Mouse (Mus musculus) kidney, postnatal 0 days (tissue): ENCODE data around the gene Lrrc26. TPM values are rescaled to one million over a fixed set of nuclear protein-coding genes. Genes with fewer than 3 reads are reported as not detected.
A peak's percentile ranks its signal among the peaks of the same experiment; 100 is the strongest.

Experiments used
- ATAC-seq: fragments of 200-750 bp; cut with Nextera tagmentation; replicated peaks from 2 replicates; pipeline ENCODE4 v1.8.0; 2017; ENCODE audit warnings: low read depth, moderate number of reproducible peaks, moderate TSS enrichment, moderate library complexity; ENCODE audit not compliant: low FRiP score
- DNase-seq: peaks from one replicate; pipeline ENCODE4 v3.0.0-alpha.2; 2016; ENCODE audit warnings: low spot score
- H3K27ac ChIP-seq: fragments of 300-500 bp; sonication (generic); 2 replicates; pipeline ENCODE4 v1.5.1; 2014; ENCODE audit warnings: mild to moderate bottlenecking
- H3K27me3 ChIP-seq: fragments of 300-500 bp; sonication (generic); 2 replicates; pipeline ENCODE4 v1.6.1; 2014; ENCODE audit warnings: low read length, mixed read lengths; ENCODE audit not compliant: insufficient read depth
- H3K36me3 ChIP-seq: fragments of 300-500 bp; sonication (generic); 2 replicates; pipeline ENCODE4 v1.6.1; 2014; ENCODE audit warnings: low read length, mixed read lengths; ENCODE audit not compliant: insufficient read depth
- H3K4me1 ChIP-seq: fragments of 300-500 bp; sonication (generic); replicated peaks from 2 replicates; pipeline ENCODE4 v1.6.1; 2014; ENCODE audit warnings: antibody characterized with exemption, low read length, mixed read lengths; ENCODE audit not compliant: insufficient read depth
- H3K4me2 ChIP-seq: fragments of 300-500 bp; sonication (generic); 2 replicates; pipeline ENCODE4 v1.6.1; 2014; ENCODE audit warnings: mild to moderate bottlenecking, low read length, moderate library complexity, mixed read lengths
- H3K4me3 ChIP-seq: fragments of 300-500 bp; sonication (generic); replicated peaks from 2 replicates; pipeline ENCODE4 v1.5.1; 2014; ENCODE audit warnings: low read depth, low read length
- H3K9ac ChIP-seq: fragments of 300-500 bp; sonication (generic); 2 replicates; pipeline ENCODE4 v1.6.1; 2014; ENCODE audit warnings: low read depth, low read length
- H3K9me3 ChIP-seq: fragments of 300-500 bp; sonication (generic); replicated peaks from 2 replicates; pipeline ENCODE4 v1.6.1; 2016; ENCODE audit warnings: low read length, inconsistent platforms, mixed read lengths
- CTCF ChIP-seq: IDR thresholded peaks from 2 replicates; pipeline ENCODE4 v1.5.1; 2016; ENCODE audit warnings: antibody characterized with exemption, low read depth, mild to moderate bottlenecking, moderate library complexity
- WGBS: fragments of 180-500 bp; shearing (Covaris S2); extraction: QIAGEN DNeasy Blood & Tissue Kit; methylation state at CpG from one replicate; pipeline ENCODE4 v1.1.7; 2014; 5-methylcytosine and 5-hydroxymethylcytosine counted together
- polyA plus RNA-seq: library from polyadenylated mRNA; unstranded; fragments of >200 nt; fragmentation: Nextera tagmentation; extraction: Ambion mirVana; gene quantifications from 2 replicates; pipeline ENCODE4 v1.2.1, GENCODE M21; 2015

Gene Lrrc26
- polyA plus RNA-seq, 1 experiment from 2014 or later = 0.29 TPM

DNA sequence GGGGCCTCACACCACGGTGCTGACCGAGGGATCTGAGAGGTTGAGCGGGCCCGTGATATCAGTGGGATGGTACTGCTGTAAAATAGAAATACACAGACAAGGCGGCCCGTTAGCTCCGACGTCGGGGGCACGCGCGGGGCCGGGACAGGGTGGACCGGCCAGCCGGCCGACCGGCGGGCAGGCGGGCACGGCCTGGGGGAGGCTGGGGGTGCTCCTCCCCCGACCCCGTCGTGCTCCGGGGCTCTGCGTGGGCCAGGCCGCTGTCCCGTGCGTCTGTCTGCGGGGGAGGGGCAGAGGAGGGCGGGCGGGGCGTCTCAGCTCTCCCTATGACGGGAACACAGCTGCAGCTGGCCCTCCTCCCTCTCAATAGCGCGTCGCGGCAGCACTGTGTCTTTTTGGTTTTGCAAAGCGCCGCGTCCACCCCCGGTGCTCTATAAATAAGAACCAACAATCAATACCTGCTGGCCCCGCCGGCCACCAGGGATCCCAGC lies 2.4 kb downstream of the Lrrc26 start:
- DNase-seq (no peak), ATAC-seq (0 out of 2 replicates have a peak, but pooled peaks have one; percentile 6)
- 3% methylated on average over 34 of the region's 43 CpGs for WGBS
- TF ChIP-seq CTCF = no peak
- Histone ChIP-seq H3K4me1 (peaks cover 9% of the 10 kb centered on the region; the same call in 1 of the 2 replicates), H3K4me3 (peak overlapping the region; percentile 33), H3K9ac (0 out of 2 replicates have a peak overlapping the region, but pooled peaks have one; percentile 31), H3K36me3 (no peaks in the 10 kb centered on the region), H3K4me2 (peak overlapping the region; percentile 58), H3K9me3 (no peaks in the 10 kb centered on the region), H3K27me3 (peaks cover 49% of the 10 kb centered on the region), H3K27ac (no peak overlapping the region)

DNA sequence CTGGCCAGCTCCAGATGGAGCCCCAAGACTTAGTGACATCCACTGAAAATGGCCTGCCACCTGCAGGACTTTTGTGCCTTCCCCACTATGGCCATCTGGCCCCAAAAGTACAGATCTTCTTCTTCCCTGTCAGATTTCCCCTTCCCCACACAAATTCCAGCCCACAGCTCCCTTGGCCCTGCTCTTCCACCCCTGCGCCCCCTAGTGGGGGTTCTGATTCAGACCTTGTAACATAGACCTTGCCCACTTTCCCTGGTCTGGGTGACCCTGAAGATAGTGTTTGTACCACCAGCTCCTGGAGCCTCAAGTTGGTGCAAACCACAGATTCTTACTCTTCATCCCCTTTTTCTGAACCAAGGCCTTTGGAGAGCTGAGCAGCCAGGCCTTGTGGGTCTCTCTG lies 3.1 kb downstream of the Lrrc26 start:
- ATAC-seq (no peak), DNase-seq (peak; percentile 82)
- Histone ChIP-seq H3K27me3 (peaks cover 49% of the 10 kb centered on the region), H3K4me3 (peak overlapping the region; percentile 33; the same call in 1 of the 2 replicates), H3K4me1 (peaks cover 9% of the 10 kb centered on the region; the same call in 1 of the 2 replicates), H3K4me2 (no peak overlapping the region), H3K27ac (no peak overlapping the region), H3K9me3 (no peaks in the 10 kb centered on the region), H3K9ac (no peak overlapping the region), H3K36me3 (no peaks in the 10 kb centered on the region)
- TF ChIP-seq CTCF = peak; percentile 90
- 0% methylated on average over 1 of the region's 1 CpGs for WGBS

- Histone ChIP-seq H3K4me2 (no peak overlapping the region), H3K27ac (no peak overlapping the region), H3K4me1 (peaks cover 9% of the 10 kb centered on the region; the same call in 1 of the 2 replicates), H3K36me3 (no peaks in the 10 kb centered on the region), H3K27me3 (peaks cover 41% of the 10 kb centered on the region), H3K4me3 (no peak overlapping the region), H3K9me3 (no peaks in the 10 kb centered on the region), H3K9ac (no peak overlapping the region)
- DNase-seq (no peak), ATAC-seq (no peak)
- TF ChIP-seq CTCF = no peak
- 73% methylated on average over 9 of the region's 9 CpGs for WGBS
These were observed 4.0 kb downstream of the Lrrc26 start for GRCm38 (mm10) chr2:25293706-25294105.

- TF ChIP-seq CTCF = no peak
- H3K4me3 ChIP-seq = no peak overlapping the region
- no peak overlapping the region for H3K9ac ChIP-seq
- ATAC-seq = no peak
- H3K27me3 ChIP-seq = peaks cover 7% of the 10 kb centered on the region
- no peak overlapping the region for H3K27ac ChIP-seq
- H3K4me1 ChIP-seq = no peaks in the 10 kb centered on the region; the same call in 1 of the 2 replicates
- H3K36me3 ChIP-seq = no peaks in the 10 kb centered on the region
- H3K4me2 ChIP-seq = no peak overlapping the region
- H3K9me3 ChIP-seq = no peaks in the 10 kb centered on the region
- 79% methylated on average over 8 of the region's 8 CpGs for WGBS
- DNase-seq = no peak
These were observed 7.4 kb downstream of the Lrrc26 start for GRCm38 (mm10) chr2:25297093-25297492.

DNA sequence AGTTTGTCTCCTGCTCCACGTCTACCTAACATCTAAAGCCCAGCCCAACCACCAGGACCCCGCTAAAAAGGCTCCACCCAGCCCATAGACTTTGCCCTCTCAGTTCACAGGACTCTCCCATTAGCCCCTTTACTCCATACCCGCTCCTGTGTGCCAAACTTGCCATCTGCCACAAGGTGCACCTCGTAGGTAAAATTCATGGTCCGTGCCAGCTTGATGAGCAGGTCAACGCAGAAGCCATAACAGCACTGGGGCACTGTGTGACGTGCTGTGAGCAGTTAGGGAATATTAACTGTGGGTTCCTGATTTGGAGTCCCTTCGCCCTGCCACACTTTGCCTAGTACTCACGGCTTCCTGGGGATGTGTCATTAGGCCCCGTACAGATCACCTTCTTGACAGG lies 8.3 kb downstream of the Lrrc26 start:
- WGBS = 76% methylated on average over 10 of the region's 10 CpGs

GRCm38 (mm10) chr2:25303452-25303851 lies 13.7 kb downstream of the Lrrc26 start:
- TF ChIP-seq CTCF = no peak
- no peaks in the 10 kb centered on the region for H3K9me3 ChIP-seq
- 69% methylated on average over 3 of the region's 3 CpGs for WGBS
- H3K36me3 ChIP-seq = no peaks in the 10 kb centered on the region
- DNase-seq = no peak
- H3K4me2 ChIP-seq = no peak overlapping the region
- H3K27me3 ChIP-seq = peaks cover 5% of the 10 kb centered on the region; the same call in 1 of the 2 replicates
- no peak overlapping the region for H3K27ac ChIP-seq
- no peak overlapping the region for H3K4me3 ChIP-seq
- peaks cover 3% of the 10 kb centered on the region; the same call in 1 of the 2 replicates for H3K4me1 ChIP-seq
- no peak for ATAC-seq
- no peak overlapping the region for H3K9ac ChIP-seq

More for the DNA sequence above, 8.3 kb downstream of the Lrrc26 start:
- no peaks in the 10 kb centered on the region for H3K27me3 ChIP-seq
- H3K4me1 ChIP-seq = no peaks in the 10 kb centered on the region
- no peak for TF ChIP-seq CTCF
- H3K27ac ChIP-seq = no peak overlapping the region
- H3K36me3 ChIP-seq = no peaks in the 10 kb centered on the region
- no peak overlapping the region for H3K4me2 ChIP-seq
- no peak overlapping the region for H3K4me3 ChIP-seq
- no peak overlapping the region for H3K9ac ChIP-seq
- no peaks in the 10 kb centered on the region for H3K9me3 ChIP-seq
- DNase-seq (no peak), ATAC-seq (no peak)
